Mouse (Mus musculus) R1 (cell line): ENCODE results near the gene Ptprk.
A peak's percentile ranks its signal among the peaks of the same experiment; 100 is the strongest.

Experiments used
- DNase-seq: peaks from one replicate; pipeline ENCODE4 v3.0.0-alpha.2; 2018; ENCODE audit warnings: low read depth, low spot score

Ptprk gene

DNA sequence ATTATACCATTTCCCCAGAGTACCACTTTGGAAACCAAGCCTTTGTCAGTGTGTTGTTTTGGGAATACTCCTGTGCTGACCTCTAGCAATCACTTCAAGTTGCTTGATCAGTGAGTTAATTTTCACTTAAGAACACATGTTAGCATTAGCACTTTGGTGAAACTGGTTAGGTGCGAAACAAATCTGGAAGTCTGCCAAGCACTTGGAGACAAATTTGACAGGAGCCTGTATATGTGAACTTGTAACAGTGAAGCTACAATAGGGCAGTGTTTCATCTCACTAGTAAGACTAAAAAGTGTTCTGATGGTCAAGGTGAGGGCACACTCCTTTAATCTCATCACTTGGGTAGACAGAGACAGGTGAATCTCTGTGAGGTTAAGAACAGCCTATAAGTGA lies 321.9 kb downstream of the Ptprk start:
- DNase-seq, result no peak

DNA sequence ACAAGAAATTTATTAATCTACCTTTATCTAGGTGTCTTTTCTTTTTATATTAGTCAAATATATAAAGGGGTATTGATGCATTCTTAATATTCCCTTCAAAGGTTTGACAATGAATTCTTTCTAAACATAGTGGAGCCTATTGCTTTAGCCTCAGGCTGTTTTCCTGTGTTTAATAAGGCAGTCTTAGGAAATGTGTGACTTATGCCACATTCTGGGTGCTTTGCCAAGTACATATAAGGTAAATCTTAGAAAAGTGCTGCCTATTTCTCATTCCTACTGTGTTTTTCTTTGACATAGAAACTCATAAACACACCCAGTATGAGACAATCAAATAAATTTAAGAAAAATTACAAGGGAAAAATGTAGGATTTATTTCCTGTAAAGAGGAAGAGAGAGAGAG lies 327.2 kb downstream of the Ptprk start:
- DNase-seq, result no peak

DNA sequence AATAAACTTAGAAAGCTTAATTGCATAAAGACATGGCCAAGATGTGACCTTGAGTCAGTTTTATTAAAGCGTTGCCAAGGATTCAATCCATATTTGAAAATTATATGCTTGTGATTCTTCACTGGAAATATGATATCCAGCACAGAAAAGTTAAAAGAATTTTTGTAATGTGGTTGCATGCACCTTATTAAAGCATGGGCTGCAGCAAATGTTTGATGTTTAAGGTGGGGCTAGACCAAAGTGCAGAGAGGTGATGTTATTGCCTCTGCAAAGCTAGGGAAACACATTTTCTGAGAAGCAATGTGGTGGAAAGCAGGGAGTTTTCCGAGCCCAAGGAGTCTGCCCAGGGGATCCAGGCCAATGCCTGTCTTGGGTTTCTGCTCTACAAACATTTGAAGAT lies 334.4 kb downstream of the Ptprk start:
- DNase-seq, result no peak

DNA sequence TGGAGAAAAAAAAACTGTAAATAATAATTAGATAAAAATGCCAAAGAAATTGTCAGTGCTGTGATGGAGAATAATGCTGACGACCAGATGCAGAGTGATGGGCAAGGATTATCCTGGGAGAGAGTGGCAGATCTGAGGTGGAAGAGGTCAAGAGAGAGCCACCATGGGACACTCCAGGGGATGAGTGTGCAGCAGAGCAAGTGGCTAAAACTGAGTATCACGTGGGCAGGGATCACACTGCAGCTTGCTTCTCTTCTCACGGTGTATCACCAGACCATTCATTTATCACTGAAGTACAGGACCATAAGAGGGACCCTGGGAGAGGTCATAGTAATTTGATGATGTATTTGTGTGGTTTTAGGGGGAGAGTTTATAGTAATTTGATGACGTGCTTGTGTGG lies 340.2 kb downstream of the Ptprk start:
- no peak for DNase-seq

DNA sequence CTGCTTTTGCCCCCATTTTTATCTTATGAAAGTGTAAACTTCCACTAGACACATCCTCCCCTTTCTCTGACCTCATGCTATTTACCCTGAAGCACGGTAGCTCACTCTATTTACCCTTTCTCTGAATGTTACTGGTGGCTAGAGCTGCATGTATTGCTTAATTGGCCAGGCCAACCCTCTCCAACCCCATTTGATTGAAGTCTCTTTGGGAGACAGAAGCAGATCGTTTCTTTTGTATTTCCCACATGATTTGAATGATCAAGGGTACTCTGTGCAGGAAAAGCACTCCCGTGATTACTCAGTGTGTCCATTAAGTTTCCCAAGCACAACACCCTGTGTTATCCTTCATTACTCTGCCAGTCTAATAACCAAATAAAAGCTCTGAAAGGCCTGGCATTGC lies 348.0 kb downstream of the Ptprk start:
- no peak for DNase-seq

DNA sequence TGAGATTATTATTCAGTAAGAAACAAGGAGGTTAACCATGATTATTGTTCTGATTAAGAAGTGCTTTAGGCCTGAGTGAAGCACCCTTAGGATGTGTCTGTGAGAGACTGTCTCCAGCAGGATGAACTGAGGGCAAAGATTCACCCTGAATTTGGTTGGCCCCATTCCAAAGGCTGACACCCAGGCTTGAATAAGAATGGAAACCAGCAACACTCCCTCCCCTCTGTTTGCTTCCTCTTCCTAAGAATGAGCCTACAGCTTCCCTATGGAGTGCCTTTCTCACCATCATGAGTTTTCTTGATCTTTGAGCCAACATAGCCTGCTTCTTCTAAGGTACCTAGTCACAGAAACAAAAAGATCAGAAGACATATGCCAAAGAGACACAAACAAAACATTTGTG lies 350.8 kb downstream of the Ptprk start:
- peak; percentile 73 for DNase-seq

DNA sequence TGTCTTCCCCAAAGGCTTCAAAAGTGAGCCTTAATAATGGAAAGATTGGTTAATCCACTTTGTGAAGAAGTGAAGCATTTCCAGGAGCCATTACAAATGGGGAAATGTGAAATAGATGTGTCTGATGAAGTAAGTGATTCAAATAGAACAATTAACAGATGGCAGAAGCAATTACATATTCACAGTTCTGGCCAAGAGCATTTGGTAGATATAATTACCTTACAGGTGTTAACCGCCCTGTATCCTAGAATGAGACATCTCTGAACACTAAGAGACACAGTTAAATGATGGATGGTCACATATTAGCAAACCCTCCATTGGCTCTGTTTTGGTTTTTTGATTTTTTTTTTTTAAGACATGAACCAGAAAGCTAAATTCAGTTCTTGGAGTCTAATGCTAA lies 361.5 kb downstream of the Ptprk start:
- no peak for DNase-seq

DNA sequence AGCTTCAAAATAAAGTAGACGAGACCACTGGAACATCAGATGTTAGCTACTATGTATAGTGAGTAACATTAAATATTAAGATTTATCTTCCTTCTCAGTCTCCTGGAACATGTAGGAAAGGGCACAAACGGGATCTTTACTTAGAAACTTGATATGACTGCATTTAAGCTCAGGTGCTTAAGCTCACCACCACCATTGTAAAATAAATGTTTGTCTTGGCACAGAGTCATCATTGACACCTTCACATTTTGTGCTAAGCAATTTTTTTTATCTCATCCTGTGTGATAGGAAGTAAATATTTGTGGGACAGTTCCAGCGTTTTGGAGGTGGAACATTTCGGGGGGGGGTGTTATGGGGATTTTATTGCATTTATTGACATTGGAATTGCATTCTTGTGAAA lies 375.2 kb downstream of the Ptprk start:
- DNase-seq, result no peak

DNA sequence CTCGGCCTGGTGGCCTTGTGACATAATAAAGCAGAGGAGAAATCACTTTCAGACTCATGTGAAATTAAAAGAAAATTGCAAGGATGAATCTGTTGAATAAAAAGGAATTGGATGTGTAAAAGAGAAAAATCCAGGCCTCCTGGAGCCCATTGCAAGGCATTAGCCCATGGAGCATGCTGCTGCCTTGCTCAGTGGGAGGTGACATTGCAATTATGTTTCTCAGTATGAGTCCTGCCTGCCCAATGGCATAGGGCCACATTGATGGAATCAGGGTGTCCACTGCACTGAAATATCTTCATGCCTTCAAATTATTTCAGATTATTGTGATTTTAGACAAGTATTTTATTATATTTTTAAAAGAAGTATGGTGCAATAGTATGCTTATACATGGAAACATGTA lies 376.0 kb downstream of the Ptprk start:
- DNase-seq, result no peak

DNA sequence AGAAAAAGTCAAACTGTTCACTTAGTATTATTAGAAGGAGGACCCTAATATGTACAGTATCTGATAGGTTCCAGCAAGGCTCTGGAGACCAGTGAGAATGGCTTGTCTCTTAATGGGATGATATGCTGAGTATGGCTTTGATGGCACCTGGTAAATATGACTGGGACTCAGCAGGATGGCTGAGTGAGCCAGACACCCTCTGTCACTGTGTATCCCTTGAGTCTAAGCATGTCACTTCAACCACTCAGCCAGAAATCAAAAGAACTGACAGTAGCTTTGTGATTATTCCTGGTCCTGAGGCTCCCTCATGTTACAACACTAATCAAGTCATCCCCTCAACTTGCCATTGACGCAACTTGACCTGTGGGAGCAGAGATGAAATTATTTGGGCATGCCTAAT lies 383.4 kb downstream of the Ptprk start:
- DNase-seq, result no peak

DNA sequence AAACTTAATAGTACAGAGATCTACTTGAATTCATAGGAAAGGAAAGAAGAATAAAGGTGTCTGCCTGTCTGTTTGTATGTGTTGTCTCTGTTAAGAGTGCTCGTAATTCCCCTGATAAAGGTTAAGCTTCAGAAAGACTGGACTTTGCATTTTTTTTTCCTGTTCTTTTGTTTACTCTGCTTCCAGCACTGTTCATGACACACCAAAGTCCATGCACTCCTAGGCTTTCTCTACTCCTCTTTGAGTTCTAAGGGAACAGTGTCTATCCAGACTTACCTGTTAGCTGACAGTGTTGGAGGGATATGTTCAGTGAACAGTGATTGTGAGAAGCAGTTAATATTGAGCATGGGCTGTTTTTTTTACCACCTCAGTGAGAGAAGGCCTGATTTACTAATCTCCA lies 385.3 kb downstream of the Ptprk start:
- DNase-seq, result no peak

DNA sequence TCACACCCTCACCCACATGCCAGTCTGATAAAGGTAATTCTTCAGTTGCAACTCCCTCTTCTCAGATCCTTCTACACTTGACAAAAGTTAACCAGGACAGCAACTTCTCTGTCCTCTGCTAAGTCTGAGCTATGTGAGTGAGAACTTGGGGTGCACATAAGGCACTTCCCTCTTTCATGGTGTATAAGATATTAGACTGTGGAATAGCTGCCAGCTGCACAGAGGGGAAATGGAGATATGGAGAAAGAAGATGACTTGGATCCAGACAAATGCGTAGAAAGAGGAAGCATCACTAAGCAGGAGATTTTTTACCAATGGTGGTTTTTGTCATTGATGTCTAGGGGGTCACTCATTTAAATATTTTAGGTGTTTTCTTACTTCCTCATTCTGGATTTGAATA lies 389.1 kb downstream of the Ptprk start:
- DNase-seq, result no peak

DNA sequence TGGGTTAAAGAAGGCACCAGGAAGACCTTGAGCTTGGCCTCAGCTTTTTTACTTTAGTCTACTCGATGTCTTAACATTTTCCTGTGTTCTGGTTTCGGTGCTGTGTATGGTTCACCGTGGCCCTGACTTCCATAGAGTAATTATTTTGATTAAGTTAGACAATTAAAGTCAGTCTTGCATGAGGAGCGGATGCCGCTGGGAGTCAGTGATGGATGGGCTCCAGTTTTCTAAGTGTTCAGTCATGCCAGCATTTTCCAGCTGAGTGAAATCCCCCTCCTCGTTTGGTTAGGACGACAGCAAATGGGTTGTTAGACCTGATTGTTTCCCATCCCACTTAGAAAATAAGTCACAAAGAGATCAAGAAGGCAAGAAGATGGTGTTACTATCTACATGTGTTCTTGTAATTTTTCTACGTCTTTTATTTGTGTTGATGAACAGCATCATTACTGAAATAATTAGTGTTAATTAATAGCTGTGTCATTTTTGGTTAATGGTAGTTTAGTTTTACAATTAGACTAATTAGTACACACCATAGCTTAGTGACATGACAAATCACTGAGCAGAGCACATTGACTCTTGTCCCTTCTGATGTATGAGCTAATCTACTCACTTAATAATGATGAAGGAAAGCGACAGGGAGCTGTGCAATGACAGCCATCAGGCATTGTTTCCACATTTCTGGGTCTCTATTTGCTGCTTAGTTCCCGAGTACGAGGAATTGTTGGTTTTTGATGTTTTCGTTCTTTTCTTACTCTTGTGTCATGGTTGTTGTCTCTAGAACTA lies 390.3 kb downstream of the Ptprk start:
- DNase-seq, result no peak

DNA sequence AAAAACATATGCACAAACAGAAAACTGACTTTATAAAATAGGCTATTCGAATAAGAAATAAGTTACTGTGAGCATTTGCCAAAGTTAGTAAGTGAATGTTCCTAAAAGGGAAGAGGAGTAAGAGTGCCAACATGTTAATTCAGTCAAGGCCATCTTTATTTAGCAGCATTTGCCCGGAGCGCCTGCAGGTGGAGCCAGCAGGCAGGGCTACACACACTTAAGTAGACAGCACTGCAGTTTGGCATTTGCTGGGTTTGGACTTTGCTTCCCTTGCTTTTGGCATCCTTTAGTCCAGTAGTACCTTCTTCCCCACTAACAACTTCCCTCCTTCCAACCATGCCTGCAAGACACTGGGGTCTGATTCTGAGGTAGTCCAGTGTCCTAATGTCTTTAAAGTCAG lies 411.0 kb downstream of the Ptprk start:
- DNase-seq, result peak; percentile 34

DNA sequence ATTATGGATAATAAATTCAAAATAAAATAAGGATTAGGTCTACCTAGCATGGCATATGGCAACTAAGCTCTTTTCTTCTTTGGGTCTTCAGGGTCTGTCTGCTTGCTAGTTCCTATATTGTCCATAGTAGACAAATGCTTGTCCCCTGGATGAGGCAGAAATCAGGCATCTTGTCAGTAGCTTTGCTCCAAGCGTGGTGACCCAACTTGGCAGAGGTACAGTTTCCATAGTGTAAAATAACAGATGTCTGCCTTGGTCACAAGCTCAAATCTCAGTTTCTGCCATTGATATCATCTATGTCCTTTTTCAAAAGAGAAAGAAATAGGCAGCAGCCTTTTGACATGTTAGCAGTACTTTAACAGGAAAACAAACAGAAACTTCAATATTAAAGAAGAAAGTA lies 416.4 kb downstream of the Ptprk start:
- no peak for DNase-seq

DNA sequence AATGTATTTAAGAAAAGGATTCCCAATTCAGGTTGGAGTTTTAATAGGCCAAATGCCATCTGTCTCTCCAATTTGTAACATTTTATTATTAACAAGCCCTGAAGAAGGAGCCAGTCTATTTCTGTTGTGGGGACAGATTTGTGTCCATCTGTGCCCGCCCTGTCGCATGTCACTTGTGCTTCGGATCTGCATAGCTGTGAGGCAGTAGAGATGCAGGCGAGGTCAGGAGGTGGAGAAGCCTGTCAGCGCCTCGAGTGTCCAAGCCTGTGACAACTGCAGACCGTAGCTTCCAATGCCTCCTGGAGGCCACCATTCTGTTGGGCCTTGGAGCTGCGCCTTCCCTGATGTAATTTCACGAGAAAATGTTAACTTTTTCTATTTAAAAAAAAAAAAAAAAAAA lies 417.6 kb downstream of the Ptprk start:
- no peak for DNase-seq

DNA sequence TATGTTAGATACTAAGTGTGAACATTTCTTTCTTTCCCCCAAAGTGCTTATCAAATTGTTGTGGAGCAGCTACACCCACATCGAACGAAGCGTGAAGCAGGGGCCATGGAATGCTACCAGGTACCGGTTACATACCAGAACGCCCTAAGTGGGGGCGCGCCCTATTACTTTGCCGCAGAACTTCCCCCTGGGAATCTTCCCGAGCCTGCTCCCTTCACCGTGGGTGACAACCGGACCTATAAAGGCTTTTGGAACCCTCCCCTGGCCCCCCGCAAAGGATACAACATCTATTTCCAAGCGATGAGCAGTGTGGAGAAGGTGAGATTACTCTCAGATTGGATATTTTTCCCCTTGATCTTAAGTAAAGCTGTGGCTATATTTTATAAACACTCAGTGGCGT lies 418.2 kb downstream of the Ptprk start:
- peak; percentile 61 for DNase-seq

DNA sequence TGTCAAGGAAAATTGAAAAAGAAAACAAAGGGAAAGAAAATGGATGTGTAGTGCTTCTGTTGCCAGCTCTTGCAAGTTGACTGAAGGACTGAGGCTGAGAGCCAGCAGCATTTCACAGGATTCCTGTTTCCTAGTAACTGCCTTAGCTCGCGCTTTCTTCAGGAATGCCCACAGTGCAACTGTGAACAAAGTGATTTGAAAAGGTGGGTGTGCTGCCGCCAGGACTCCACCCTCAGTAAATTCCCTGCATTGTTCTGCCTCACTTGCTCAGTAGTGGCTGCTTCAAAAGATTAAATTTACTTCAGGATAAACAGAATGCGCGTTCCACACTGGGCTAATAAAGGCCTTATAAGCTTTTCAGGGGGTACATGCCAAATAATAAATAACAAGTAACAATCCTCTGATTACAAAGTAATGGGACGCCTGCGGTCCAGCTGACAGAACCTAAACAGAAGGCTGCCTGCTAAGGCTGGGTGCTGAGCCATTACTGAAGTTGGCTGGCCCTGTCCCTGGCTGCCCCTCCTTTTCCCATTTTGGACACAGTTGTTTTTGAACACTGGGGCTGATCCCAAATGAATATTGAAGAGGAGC lies 418.7 kb downstream of the Ptprk start:
- peak; percentile 95 for DNase-seq

DNA sequence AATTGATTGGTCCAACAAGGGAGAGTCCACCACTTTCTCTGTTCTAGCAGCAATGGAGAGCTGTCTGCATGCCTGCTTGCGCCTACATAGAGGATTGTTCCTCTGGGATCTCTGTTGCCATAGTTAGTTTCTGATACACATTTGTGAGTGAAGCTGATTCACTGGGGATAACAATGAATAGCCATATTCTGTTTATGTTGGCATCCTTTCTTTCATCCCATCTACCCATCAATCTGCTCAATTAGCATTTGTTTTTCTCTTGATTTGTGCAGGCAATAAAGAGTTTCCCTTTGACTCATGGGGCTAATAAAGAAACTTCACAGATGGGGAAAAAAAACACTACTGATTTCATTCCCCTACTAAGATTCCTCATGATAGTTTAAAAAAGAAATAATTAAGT lies 423.2 kb downstream of the Ptprk start:
- no peak for DNase-seq

DNA sequence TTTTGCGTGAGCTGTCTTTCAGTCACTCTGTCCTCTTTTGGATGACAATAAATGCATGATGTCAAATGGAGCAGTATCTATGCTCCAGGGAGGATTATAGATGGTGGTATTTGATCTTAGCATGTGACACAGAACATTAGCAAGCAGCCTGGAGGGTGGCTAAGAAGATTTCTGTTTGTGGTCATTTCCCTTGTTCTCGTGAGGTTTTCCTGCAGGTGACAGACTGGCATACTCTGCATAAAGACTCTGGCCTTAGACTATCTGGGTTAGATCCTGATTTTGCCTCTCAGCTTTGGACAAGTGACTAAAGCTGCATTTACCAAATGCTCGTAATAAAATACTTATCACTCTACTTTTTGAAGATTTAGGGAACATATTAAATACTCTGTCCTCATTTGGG lies 423.9 kb downstream of the Ptprk start:
- DNase-seq, result no peak

DNA sequence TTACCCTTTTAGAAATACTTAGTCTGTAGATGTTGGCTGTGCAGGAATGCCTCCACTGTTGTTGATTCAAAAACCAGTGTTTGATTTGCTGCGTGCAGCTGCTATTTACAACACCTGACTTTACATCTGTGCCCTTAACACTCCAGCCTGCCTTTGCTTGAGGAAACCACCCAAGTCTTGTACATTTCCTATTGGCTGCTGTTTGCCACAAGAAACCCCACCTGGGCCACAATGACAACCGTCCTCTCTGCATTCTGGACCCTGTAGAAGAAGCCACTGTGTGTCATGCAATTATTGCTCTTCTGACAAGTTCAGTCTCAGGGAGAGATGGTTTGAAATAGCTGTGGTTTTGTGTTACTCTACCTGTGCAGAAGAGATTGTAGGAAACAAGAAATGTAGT lies 439.0 kb downstream of the Ptprk start:
- DNase-seq, result no peak

DNA sequence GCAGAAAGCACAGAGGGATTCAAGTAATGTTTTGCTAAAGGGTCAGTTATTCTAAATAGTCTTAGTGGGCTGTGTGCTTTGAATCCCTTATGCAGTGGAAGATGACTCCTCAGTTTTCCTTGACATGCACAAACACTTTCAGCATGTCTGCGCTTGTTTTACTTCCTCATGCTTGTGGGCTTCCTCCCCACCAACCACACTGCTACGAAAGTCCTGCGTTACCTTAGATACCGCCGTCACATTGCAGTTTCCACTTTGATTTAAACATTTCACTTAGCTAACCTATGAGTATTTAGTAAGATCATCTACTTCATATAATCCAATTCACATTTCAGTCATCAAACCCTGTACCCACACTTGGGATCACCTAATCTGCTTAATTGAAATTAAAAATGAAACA lies 441.5 kb downstream of the Ptprk start:
- DNase-seq, result no peak

DNA sequence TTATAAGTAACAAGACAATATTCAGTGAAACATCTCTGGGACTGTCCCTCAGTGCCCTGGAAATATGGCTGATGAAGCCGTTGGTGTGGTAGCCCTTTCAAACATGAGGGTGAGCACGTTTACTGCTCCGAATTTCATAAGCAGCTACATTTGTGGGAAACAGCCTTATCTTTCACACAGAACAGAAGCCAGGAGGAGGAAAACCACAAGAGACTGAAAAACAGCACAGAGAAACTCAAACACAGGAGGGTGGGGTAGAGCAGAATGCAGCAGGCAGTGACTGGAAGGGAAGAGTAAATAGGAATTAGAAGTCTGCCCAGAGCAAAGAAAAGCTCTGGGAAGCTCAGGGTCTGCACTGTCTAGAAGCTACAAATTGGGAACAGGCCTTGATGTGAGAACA lies 443.7 kb downstream of the Ptprk start:
- no peak for DNase-seq

DNA sequence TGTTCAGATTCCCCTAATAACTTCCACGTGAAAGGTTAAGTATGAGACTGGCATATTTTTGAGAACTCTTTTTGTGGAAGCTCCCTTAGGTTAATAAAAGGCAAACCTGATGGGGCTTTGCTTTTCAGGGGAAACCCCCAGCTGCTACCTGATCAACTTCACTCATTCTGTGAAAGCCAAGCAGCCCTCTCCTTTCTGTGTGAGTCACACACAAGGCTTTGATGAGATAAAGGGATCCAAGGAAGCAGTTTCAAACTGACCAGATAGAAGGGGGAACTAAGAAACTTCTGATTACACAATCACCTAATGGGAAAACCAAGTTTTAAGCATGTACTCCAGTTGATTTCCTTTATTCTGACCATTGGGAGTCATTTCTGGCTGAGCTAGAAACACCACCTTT lies 445.2 kb downstream of the Ptprk start:
- no peak for DNase-seq
